Mouse (Mus musculus) intestine, embryonic 14.5 days (tissue): ENCODE results near the gene Maats1. TPM values are rescaled to one million over a fixed set of nuclear protein-coding genes. Genes with fewer than 3 reads are reported as not detected.

ENCODE experiments used
- ATAC-seq: fragments of 200-750 bp; cut with Nextera tagmentation; replicated peaks from 2 replicates; pipeline ENCODE4 v1.8.0; 2017; ENCODE audit warnings: low read depth, moderate number of reproducible peaks, moderate TSS enrichment, moderate library complexity; ENCODE audit not compliant: low FRiP score, low TSS enrichment
- DNase-seq: peaks from one replicate; pipeline ENCODE4 v3.0.0-alpha.2; 2018; ENCODE audit warnings: low spot score
- H3K27ac ChIP-seq: fragments of 300-500 bp; sonication (generic); 2 replicates; pipeline ENCODE4 v1.5.1; 2014; ENCODE audit warnings: low read depth, mild to moderate bottlenecking, control low read depth
- H3K27me3 ChIP-seq: fragments of 300-500 bp; sonication (generic); replicated peaks from 2 replicates; pipeline ENCODE4 v1.6.1; 2014; ENCODE audit warnings: low read length, control low read depth; ENCODE audit not compliant: control insufficient read depth, insufficient read depth
- H3K36me3 ChIP-seq: fragments of 300-500 bp; sonication (generic); 2 replicates; pipeline ENCODE4 v1.6.1; 2014; ENCODE audit warnings: low read length, control low read depth; ENCODE audit not compliant: control insufficient read depth, insufficient read depth
- H3K4me1 ChIP-seq: fragments of 300-500 bp; sonication (generic); replicated peaks from 2 replicates; pipeline ENCODE4 v1.6.1; 2014; ENCODE audit warnings: low read length, control low read depth, mixed read lengths; ENCODE audit not compliant: control insufficient read depth, insufficient read depth
- H3K4me2 ChIP-seq: fragments of 300-500 bp; sonication (generic); 2 replicates; pipeline ENCODE4 v1.6.1; 2014; ENCODE audit warnings: low read length
- H3K4me3 ChIP-seq: fragments of 300-500 bp; sonication (generic); 2 replicates; pipeline ENCODE4 v1.5.1; 2014; ENCODE audit warnings: low read depth, low read length, control low read depth, mixed read lengths
- H3K9ac ChIP-seq: fragments of 300-500 bp; sonication (generic); 2 replicates; pipeline ENCODE4 v1.6.1; 2014; ENCODE audit warnings: mild to moderate bottlenecking, low read length
- H3K9me3 ChIP-seq: fragments of 300-500 bp; sonication (generic); 2 replicates; pipeline ENCODE4 v1.6.1; 2016; ENCODE audit warnings: low read length, control low read depth; ENCODE audit not compliant: control insufficient read depth
- WGBS: fragments of 180-500 bp; shearing (Covaris S2); extraction: QIAGEN DNeasy Blood & Tissue Kit; methylation state at CpG from one replicate; pipeline ENCODE4 v1.1.7; 2014; 5-methylcytosine and 5-hydroxymethylcytosine counted together
- polyA plus RNA-seq: library from polyadenylated mRNA; unstranded; fragments of >200 nt; fragmentation: Nextera tagmentation; extraction: Ambion mirVana; gene quantifications from 2 replicates; pipeline ENCODE4 v1.2.1, GENCODE M21; 2014

Gene Maats1
- polyA plus RNA-seq, 1 experiment from 2014 or later, result not detected

- H3K9ac ChIP-seq, result no peak overlapping the region
- no peaks in the 10 kb centered on the region for H3K36me3 ChIP-seq
- peaks cover 13% of the 10 kb centered on the region; the same call in 1 of the 2 replicates for H3K4me1 ChIP-seq
- no peak overlapping the region for H3K4me2 ChIP-seq
- ATAC-seq, result no peak
- H3K27me3 ChIP-seq, result no peaks in the 10 kb centered on the region
- 68% methylated on average over 3 of the region's 3 CpGs for WGBS
- no peaks in the 10 kb centered on the region for H3K9me3 ChIP-seq
- DNase-seq, result no peak
- no peak overlapping the region for H3K27ac ChIP-seq
- no peak overlapping the region for H3K4me3 ChIP-seq
Measured at GRCm38 (mm10) chr16:38359857-38360256, 17.9 kb upstream of the Maats1 start.

GRCm38 (mm10) chr16:38359241-38359640 lies 17.3 kb upstream of the Maats1 start:
- 91% methylated on average over 2 of the region's 2 CpGs for WGBS

GRCm38 (mm10) chr16:38358256-38358812 lies 16.4 kb upstream of the Maats1 start:
- no peak for ATAC-seq
- Histone ChIP-seq H3K27me3 (no peaks in the 10 kb centered on the region), H3K36me3 (peaks cover 5% of the 10 kb centered on the region; the same call in 1 of the 2 replicates), H3K4me3 (no peak overlapping the region), H3K9ac (no peak overlapping the region), H3K4me1 (peaks cover 13% of the 10 kb centered on the region; the same call in 1 of the 2 replicates), H3K27ac (no peak overlapping the region), H3K9me3 (no peaks in the 10 kb centered on the region), H3K4me2 (no peak overlapping the region)
- DNase-seq, result no peak
- WGBS, result 92% methylated on average over 6 of the region's 6 CpGs

More at GRCm38 (mm10) chr16:38359241-38359640, 17.3 kb upstream of the Maats1 start:
- Histone ChIP-seq H3K27me3 (no peaks in the 10 kb centered on the region), H3K4me2 (no peak overlapping the region), H3K4me1 (peaks cover 13% of the 10 kb centered on the region; the same call in 1 of the 2 replicates), H3K4me3 (no peak overlapping the region), H3K9ac (no peak overlapping the region), H3K36me3 (no peaks in the 10 kb centered on the region), H3K9me3 (no peaks in the 10 kb centered on the region), H3K27ac (no peak overlapping the region)
- no peak for DNase-seq
- ATAC-seq, result no peak

- Histone ChIP-seq H3K9me3 (no peaks in the 10 kb centered on the region), H3K4me3 (no peak overlapping the region), H3K4me1 (no peaks in the 10 kb centered on the region), H3K27ac (no peak overlapping the region), H3K9ac (no peak overlapping the region), H3K4me2 (no peak overlapping the region), H3K36me3 (peaks cover 39% of the 10 kb centered on the region), H3K27me3 (no peaks in the 10 kb centered on the region)
- WGBS, result 60% methylated on average over 5 of the region's 5 CpGs
- no peak for ATAC-seq
- DNase-seq, result no peak
Measured at GRCm38 (mm10) chr16:38354185-38354913, 12.4 kb upstream of the Maats1 start.

GRCm38 (mm10) chr16:38353642-38354041 lies 11.7 kb upstream of the Maats1 start:
- ATAC-seq (no peak), DNase-seq (no peak)
- H3K36me3 ChIP-seq, result peaks cover 44% of the 10 kb centered on the region
- H3K4me2 ChIP-seq, result no peak overlapping the region
- no peak overlapping the region for H3K27ac ChIP-seq
- H3K4me1 ChIP-seq, result no peaks in the 10 kb centered on the region
- no peak overlapping the region for H3K9ac ChIP-seq
- H3K9me3 ChIP-seq, result no peaks in the 10 kb centered on the region
- no peak overlapping the region for H3K4me3 ChIP-seq
- H3K27me3 ChIP-seq, result no peaks in the 10 kb centered on the region
- WGBS, result 89% methylated on average over 2 of the region's 2 CpGs

GRCm38 (mm10) chr16:38352851-38353250 lies 10.9 kb upstream of the Maats1 start:
- H3K4me2 ChIP-seq, result no peak overlapping the region
- H3K4me3 ChIP-seq, result no peak overlapping the region
- H3K9ac ChIP-seq, result no peak overlapping the region
- H3K9me3 ChIP-seq, result no peaks in the 10 kb centered on the region
- H3K27me3 ChIP-seq, result no peaks in the 10 kb centered on the region
- DNase-seq (no peak), ATAC-seq (no peak)
- H3K36me3 ChIP-seq, result peaks cover 44% of the 10 kb centered on the region
- peaks cover 2% of the 10 kb centered on the region for H3K4me1 ChIP-seq
- H3K27ac ChIP-seq, result no peak overlapping the region

- H3K9ac ChIP-seq, result no peak overlapping the region
- WGBS, result 83% methylated on average over 7 of the region's 7 CpGs
- no peak overlapping the region for H3K27ac ChIP-seq
- peaks cover 44% of the 10 kb centered on the region for H3K36me3 ChIP-seq
- no peaks in the 10 kb centered on the region for H3K9me3 ChIP-seq
- peaks cover 6% of the 10 kb centered on the region for H3K4me1 ChIP-seq
- H3K4me3 ChIP-seq, result no peak overlapping the region
- ATAC-seq, result no peak
- no peak overlapping the region for H3K4me2 ChIP-seq
- no peaks in the 10 kb centered on the region for H3K27me3 ChIP-seq
- no peak for DNase-seq
Measured at GRCm38 (mm10) chr16:38352031-38352430, 10.1 kb upstream of the Maats1 start.

GRCm38 (mm10) chr16:38350939-38351338 lies 9.0 kb upstream of the Maats1 start:
- Histone ChIP-seq H3K4me3 (no peak overlapping the region), H3K9ac (no peak overlapping the region), H3K27me3 (no peaks in the 10 kb centered on the region), H3K27ac (no peak overlapping the region), H3K4me2 (no peak overlapping the region), H3K9me3 (no peaks in the 10 kb centered on the region), H3K4me1 (peaks cover 6% of the 10 kb centered on the region), H3K36me3 (peaks cover 44% of the 10 kb centered on the region)
- no peak for DNase-seq
- no peak for ATAC-seq
- WGBS, result 56% methylated on average over 6 of the region's 6 CpGs
